Mouse (Mus musculus) C2C12 (cell line): Measurements from ENCODE around the gene Fbxo45.

Experiments used
- CEBPB ChIP-seq: IDR thresholded peaks from one replicate; pipeline ENCODE4 v1.6.1; 2011; ENCODE audit warnings: low read depth, mild to moderate bottlenecking, control low read depth, moderate library complexity
- CTCF ChIP-seq: IDR thresholded peaks from one replicate; pipeline ENCODE4 v1.5.1; 2011; ENCODE audit not compliant: control insufficient read depth, insufficient read depth, insufficient read length
- MYOG ChIP-seq: IDR thresholded peaks from one replicate; pipeline ENCODE4 v1.6.1; 2011; ENCODE audit not compliant: control insufficient read depth, insufficient read length; ENCODE audit errors: extremely low read depth

DNA sequence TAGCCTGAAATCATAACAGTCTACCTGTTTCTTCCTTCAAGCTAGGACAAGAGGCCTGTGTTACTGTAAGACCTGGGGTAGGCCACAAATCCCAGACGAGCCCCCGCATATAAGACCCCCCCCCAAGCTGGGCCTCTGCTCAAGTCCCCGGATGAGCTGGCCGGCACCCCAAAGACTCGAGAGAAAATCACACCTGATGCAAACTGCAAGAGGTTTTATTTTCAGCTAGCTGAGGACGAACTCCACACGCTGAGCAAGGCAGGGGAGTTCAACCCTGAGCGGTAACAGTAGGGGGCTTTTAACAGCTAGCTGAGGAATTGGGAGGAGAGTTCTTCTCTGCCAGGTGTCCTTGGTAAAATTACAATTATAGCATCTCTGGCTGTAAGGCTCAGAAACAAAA lies 33.3 kb upstream of the Fbxo45 start:
- TF ChIP-seq CEBPB (no peak), CTCF (no peak), MYOG (no peak)
